Mouse (Mus musculus) ES-E14 (cell line): ENCODE measurements at regions not wholly inside any gene's neighbourhood (a gene's known extent, or its start where the extent isn't known, plus 50 kb on each side); places are given as distances from the start of the nearest gene placed in this dataset.

Experiments
- DNase-seq: peaks from one replicate; pipeline ENCODE4 v3.0.0-alpha.2; 2013; ENCODE audit warnings: low read depth, low spot score
- H3K27ac ChIP-seq: 2 replicates; pipeline ENCODE4 v1.5.1; 2012; ENCODE audit warnings: low read depth, mild to moderate bottlenecking, low read length, moderate library complexity, mixed read lengths; ENCODE audit not compliant: poor library complexity, insufficient read depth, severe bottlenecking
- H3K36me3 ChIP-seq: 2 replicates; pipeline ENCODE4 v1.6.1; 2012; ENCODE audit warnings: mild to moderate bottlenecking, low read length, moderate library complexity, mixed read lengths; ENCODE audit not compliant: control insufficient read depth, poor library complexity, insufficient read depth, severe bottlenecking
- H3K4me1 ChIP-seq, 2 experiments: fragments of 150-350 bp in 1 of 2; sonication (generic) in 1 of 2; 2 replicates each; pipeline ENCODE4 v1.6.1; 2012; ENCODE audit warnings: low read length in 2 of 2, mild to moderate bottlenecking in 1 of 2, mixed read lengths in 1 of 2; ENCODE audit not compliant: control insufficient read depth in 2 of 2, insufficient read depth in 2 of 2, poor library complexity in 1 of 2
- H3K4me3 ChIP-seq, 2 experiments: fragments of 150-350 bp in 1 of 2; sonication (generic) in 1 of 2; 2 replicates each; pipeline ENCODE4 v1.5.1; 2012; ENCODE audit warnings: low read length in 2 of 2, low read depth in 1 of 2, mild to moderate bottlenecking in 1 of 2, mixed read lengths in 1 of 2; ENCODE audit not compliant: insufficient read depth in 1 of 2, poor library complexity in 1 of 2, severe bottlenecking in 1 of 2
- H3K9ac ChIP-seq: 2 replicates; pipeline ENCODE4 v1.6.1; 2012; ENCODE audit warnings: low read depth, mild to moderate bottlenecking, low read length, mixed read lengths; ENCODE audit not compliant: poor library complexity, insufficient read depth, severe bottlenecking
- H3K9me3 ChIP-seq: fragments of 150-350 bp; sonication (generic); 2 replicates; pipeline ENCODE4 v1.6.1; 2012; ENCODE audit warnings: low read depth, mild to moderate bottlenecking, low read length; ENCODE audit not compliant: control insufficient read depth, insufficient read depth
- CHD2 ChIP-seq: IDR thresholded peaks from 2 replicates; pipeline ENCODE4 v1.6.1; 2014; ENCODE audit warnings: mild to moderate bottlenecking, low read depth, low read length, inconsistent platforms
- HCFC1 ChIP-seq: IDR thresholded peaks from 2 replicates; pipeline ENCODE4 v1.6.1; 2012; ENCODE audit warnings: low read length, inconsistent platforms, borderline replicate concordance; ENCODE audit not compliant: insufficient read depth
- MAFK ChIP-seq: IDR thresholded peaks from 2 replicates; pipeline ENCODE4 v1.6.1; 2014; ENCODE audit warnings: mild to moderate bottlenecking, low read depth, low read length, inconsistent platforms; ENCODE audit not compliant: insufficient read depth
- ZC3H11A ChIP-seq: IDR thresholded peaks from 2 replicates; pipeline ENCODE4 v1.6.1; 2012; ENCODE audit warnings: low read depth, mild to moderate bottlenecking, inconsistent platforms, low read length, borderline replicate concordance
- ZNF384 ChIP-seq: IDR thresholded peaks from 2 replicates; pipeline ENCODE4 v1.6.1; 2012; ENCODE audit warnings: low read depth, low read length, inconsistent platforms
- in situ Hi-C, 2 experiments: fragments of 600-800 bp; cut with MboI; formaldehyde crosslinking; loops; one replicate each; pipeline ENCODE4 v1.15.1; 2025; ENCODE audit warnings: low sequenced_read_pairs in 2 of 2, inconsistent platforms in 1 of 2; ENCODE audit not compliant: unreplicated experiment in 2 of 2

DNA sequence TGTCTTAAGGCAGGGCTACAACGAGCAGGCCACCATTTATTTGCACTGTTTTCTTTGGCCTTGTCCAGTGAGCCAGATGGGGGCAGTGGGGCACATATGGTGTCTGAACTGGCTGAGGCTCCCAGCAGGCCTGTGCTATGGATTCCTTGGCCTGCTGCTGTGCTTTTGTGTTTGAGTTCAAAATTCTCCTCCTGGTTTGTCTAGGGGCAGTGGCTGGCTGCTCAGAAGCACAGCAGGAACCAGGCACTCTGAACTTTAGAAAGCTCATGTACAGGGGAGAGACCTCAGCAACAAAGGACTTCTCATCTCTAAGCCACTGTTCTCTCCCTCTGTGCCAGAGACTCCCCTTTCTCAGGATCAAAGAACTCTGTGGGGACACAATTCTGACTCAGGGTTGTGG, 370.9 kb downstream of the Bckdhb start:
- in situ Hi-C loops = no loop called here
- DNase-seq = no peak
- peaks cover 0 to 2% of the 10 kb centered on the region in 2 experiments; a peak in 2 of 4 replicates for H3K4me1 ChIP-seq
- no peaks in the 10 kb centered on the region for H3K36me3 ChIP-seq
- TF ChIP-seq ZC3H11A (no peak), CHD2 (no peak), MAFK (no peak), HCFC1 (no peak), ZNF384 (no peak)
- H3K27ac ChIP-seq = no peak overlapping the region
- no peaks in the 10 kb centered on the region for H3K9me3 ChIP-seq
- no peak overlapping the region for H3K9ac ChIP-seq
- H3K4me3 ChIP-seq = no peak overlapping the region

DNA sequence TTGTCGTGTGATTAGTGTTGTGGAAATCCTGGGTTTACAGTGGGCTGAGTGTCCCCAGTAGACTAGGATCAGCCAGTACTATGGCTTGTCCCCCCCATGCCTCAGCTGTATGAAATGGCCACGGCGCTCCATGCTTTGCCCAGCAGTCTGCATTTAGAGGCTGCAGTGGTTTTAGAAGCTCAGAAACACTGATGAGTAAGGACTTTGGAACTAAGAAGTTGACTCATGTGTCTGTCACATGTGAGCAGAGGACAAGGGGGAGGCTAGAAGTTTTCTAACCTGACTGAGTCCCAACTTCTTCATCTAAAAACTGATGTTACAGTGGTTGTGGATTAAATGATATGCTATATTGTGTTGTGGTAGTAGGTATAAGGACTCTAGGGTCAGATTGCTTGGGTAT, 371.5 kb downstream of the Bckdhb start:
- Histone ChIP-seq H3K36me3 (no peaks in the 10 kb centered on the region), H3K9me3 (no peaks in the 10 kb centered on the region), H3K9ac (no peak overlapping the region), H3K4me3 (no peak overlapping the region), H3K27ac (no peak overlapping the region), H3K4me1 (peaks cover 0 to 2% of the 10 kb centered on the region in 2 experiments; a peak in 2 of 4 replicates)
- in situ Hi-C loops = no loop called here
- no peak for DNase-seq
- TF ChIP-seq MAFK = no peak
- no peak for TF ChIP-seq ZC3H11A
- TF ChIP-seq CHD2 = no peak
- no peak for TF ChIP-seq ZNF384
- no peak for TF ChIP-seq HCFC1

DNA sequence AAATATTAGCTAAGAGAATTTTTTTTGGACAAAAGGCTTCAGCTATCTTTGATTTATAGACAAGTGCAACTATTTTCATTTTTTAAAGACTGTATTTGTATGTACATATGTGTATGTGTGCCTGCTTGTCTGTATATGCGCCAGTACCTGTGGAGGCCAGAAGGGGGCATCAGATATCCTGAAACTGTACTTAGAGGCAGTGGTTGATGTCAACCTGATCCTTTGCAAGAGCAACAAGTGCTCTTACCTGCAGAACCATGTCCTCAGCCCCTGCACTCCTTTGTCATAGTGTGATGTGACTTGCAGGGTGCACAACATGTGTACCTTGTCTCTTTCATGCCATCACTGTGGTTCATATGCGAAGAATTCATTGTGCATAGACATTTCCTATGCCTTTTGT, 379.5 kb downstream of the Bckdhb start:
- in situ Hi-C loops = no loop called here
- no peak overlapping the region for H3K4me3 ChIP-seq
- H3K9ac ChIP-seq = no peak overlapping the region
- no peaks in the 10 kb centered on the region for H3K9me3 ChIP-seq
- no peaks in the 10 kb centered on the region for H3K4me1 ChIP-seq
- no peak for DNase-seq
- no peaks in the 10 kb centered on the region for H3K36me3 ChIP-seq
- no peak overlapping the region for H3K27ac ChIP-seq
- TF ChIP-seq ZNF384 = no peak
- no peak for TF ChIP-seq MAFK
- no peak for TF ChIP-seq ZC3H11A
- no peak for TF ChIP-seq HCFC1
- TF ChIP-seq CHD2 = no peak

DNA sequence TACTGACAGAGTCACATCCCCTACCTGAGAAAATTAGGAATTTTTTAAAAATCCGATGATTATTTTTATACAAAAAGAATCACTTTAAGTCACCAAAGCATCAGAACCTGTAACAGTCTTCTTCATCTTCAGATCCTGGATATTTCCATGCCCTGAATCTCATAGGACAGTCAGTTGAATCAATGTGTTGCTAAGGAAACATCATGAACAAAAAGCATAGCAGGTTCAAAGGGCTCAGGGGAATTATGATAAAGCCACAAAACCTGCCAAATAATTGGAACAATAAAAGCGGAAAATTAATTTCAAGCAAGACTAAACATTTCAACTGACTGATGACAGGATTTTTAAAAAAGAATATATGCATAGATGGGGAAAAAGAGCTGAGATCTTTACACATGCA, 393.9 kb downstream of the Bckdhb start:
- in situ Hi-C loops = no loop called here
- H3K27ac ChIP-seq = no peak overlapping the region
- no peak overlapping the region for H3K4me3 ChIP-seq
- no peak for DNase-seq
- TF ChIP-seq ZNF384 (no peak), MAFK (no peak), CHD2 (no peak)
- no peaks in the 10 kb centered on the region for H3K9me3 ChIP-seq
- H3K4me1 ChIP-seq = no peaks in the 10 kb centered on the region
- H3K9ac ChIP-seq = no peak overlapping the region
- no peaks in the 10 kb centered on the region for H3K36me3 ChIP-seq

DNA sequence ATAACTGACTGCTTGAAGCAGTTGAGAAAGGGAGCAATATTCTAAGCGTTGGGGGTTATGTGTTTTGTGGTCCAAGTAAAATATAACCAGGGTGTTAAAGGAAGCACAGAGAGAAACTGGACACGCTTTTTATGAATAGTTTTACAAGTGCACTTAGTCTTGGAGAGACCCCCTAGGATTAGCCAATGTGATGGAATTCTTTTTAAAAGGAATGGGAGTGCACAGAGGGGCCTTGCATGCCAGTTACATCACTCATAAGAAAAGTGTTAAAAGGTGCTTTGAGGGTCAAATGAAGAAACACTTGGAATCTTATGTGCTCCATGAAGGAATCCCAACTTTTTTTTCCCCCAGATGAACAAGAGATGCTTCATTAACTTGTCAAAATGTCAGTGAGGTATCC, 394.4 kb downstream of the Bckdhb start:
- H3K36me3 ChIP-seq = no peaks in the 10 kb centered on the region
- no peak overlapping the region for H3K4me3 ChIP-seq
- H3K4me1 ChIP-seq = no peaks in the 10 kb centered on the region
- H3K9me3 ChIP-seq = no peaks in the 10 kb centered on the region
- no peak overlapping the region for H3K9ac ChIP-seq
- in situ Hi-C loops = no loop called here
- TF ChIP-seq ZNF384 (no peak), MAFK (no peak), ZC3H11A (no peak), HCFC1 (no peak), CHD2 (no peak)
- H3K27ac ChIP-seq = no peak overlapping the region
- no peak for DNase-seq
